Mouse (Mus musculus) adrenal gland, postnatal 14 days (tissue): Measurements from ENCODE around the gene Smpd1. TPM values are rescaled to one million over a fixed set of nuclear protein-coding genes. Genes with fewer than 3 reads are reported as not detected.

ENCODE experiments used
- total RNA-seq: library from RNA; stranded (reverse); gene quantifications from 2 replicates; pipeline ENCODE4 v1.2.3, GENCODE M21; 2021

Smpd1 gene
- total RNA-seq, 1 experiment from 2014 or later, result 61.5 TPM

Other genes starting within 250 kb of the Smpd1 start
- not detected in 2 replicates for gene Olfr689, start 243.2 kb upstream of the Smpd1 start, total RNA-seq
- not detected in 2 replicates for gene Olfr690, start 220.3 kb upstream of the Smpd1 start, total RNA-seq
- not detected in 2 replicates for gene Olfr691, start 212.1 kb upstream of the Smpd1 start, total RNA-seq
- gene Olfr692, start 186.1 kb upstream of the Smpd1 start, total RNA-seq, result not detected in 2 replicates
- gene Gm5901, start 179.3 kb upstream of the Smpd1 start, total RNA-seq, result not detected in 2 replicates
- gene Fam160a2, start 154.3 kb upstream of the Smpd1 start, total RNA-seq, result 23.5 and 26.0 TPM in 2 replicates
- gene Cnga4, start 149.8 kb upstream of the Smpd1 start, total RNA-seq, result not detected in 2 replicates
- not detected in 2 replicates for gene Cckbr, start 128.6 kb upstream of the Smpd1 start, total RNA-seq
- gene Cavin3, start 72.1 kb upstream of the Smpd1 start, total RNA-seq, result 62.7 and 66.2 TPM in 2 replicates
- gene Apbb1, start 27.3 kb downstream of the Smpd1 start, total RNA-seq, result 14.1 and 19.4 TPM in 2 replicates
- gene Hpx, start 45.8 kb downstream of the Smpd1 start, total RNA-seq, result 31.2 and 508 TPM in 2 replicates
- gene Trim3, start 79.2 kb downstream of the Smpd1 start, total RNA-seq, result 32.5 and 47.2 TPM in 2 replicates
- 130 and 136 TPM in 2 replicates for gene Timm10b, start 85.7 kb downstream of the Smpd1 start, total RNA-seq
- 58.4 and 68.2 TPM in 2 replicates for gene Arfip2, start 86.1 kb downstream of the Smpd1 start, total RNA-seq
- gene Gm45799, start 86.2 kb downstream of the Smpd1 start, total RNA-seq, result 7.3 and 11.9 TPM in 2 replicates
- 2.0 and 2.8 TPM in 2 replicates for gene Dnhd1, start 96.5 kb downstream of the Smpd1 start, total RNA-seq
- gene Ilk, start 182.2 kb downstream of the Smpd1 start, total RNA-seq, result 133 and 145 TPM in 2 replicates
- gene Rrp8, start 183.0 kb downstream of the Smpd1 start, total RNA-seq, result 16.2 and 19.3 TPM in 2 replicates
- 161 and 179 TPM in 2 replicates for gene Taf10, start 190.0 kb downstream of the Smpd1 start, total RNA-seq
- gene Tpp1, start 197.9 kb downstream of the Smpd1 start, total RNA-seq, result 74.8 and 75.4 TPM in 2 replicates
- gene Dchs1, start 233.3 kb downstream of the Smpd1 start, total RNA-seq, result 11.7 and 14.6 TPM in 2 replicates